Mouse (Mus musculus) heart, postnatal 0 days (tissue): ENCODE results near the gene Ube2f.

ENCODE experiments used
- CTCF ChIP-seq: IDR thresholded peaks from 2 replicates; pipeline ENCODE4 v1.5.1; 2016; ENCODE audit warnings: antibody characterized with exemption, control low read depth, low read depth
- EP300 ChIP-seq: IDR thresholded peaks from 2 replicates; pipeline ENCODE4 v1.6.1; 2016; ENCODE audit warnings: antibody characterized with exemption, low read depth

- TF ChIP-seq CTCF (no peak), EP300 (no peak)
Observed at GRCm38 (mm10) chr1:91277480-91277879, 27.4 kb downstream of the Ube2f start.
